Mouse (Mus musculus) testis, adult 2 months (tissue): ENCODE measurements around the gene Nrxn1.

Source experiments
- CTCF ChIP-seq: fragments of 200-500 bp; IDR thresholded peaks from 2 replicates; pipeline ENCODE4 v1.5.1; 2012; ENCODE audit warnings: low read depth, mild to moderate bottlenecking, inconsistent platforms, low read length, moderate library complexity; ENCODE audit not compliant: control insufficient read depth, insufficient read depth, insufficient replicate concordance
- POLR2A ChIP-seq: fragments of 200-500 bp; IDR thresholded peaks from 2 replicates; pipeline ENCODE4 v1.6.1; 2012; ENCODE audit warnings: low read depth, mild to moderate bottlenecking, inconsistent platforms, low read length, moderate library complexity; ENCODE audit not compliant: control insufficient read depth

- TF ChIP-seq POLR2A (no peak), CTCF (no peak)
These were observed 430.6 kb downstream of the Nrxn1 start for GRCm38 (mm10) chr17:90662318-90662717.
